Mouse (Mus musculus) myocyte (in vitro differentiated cells): Measurements from ENCODE around the gene Adsl.

ENCODE experiments used
- E2F4 ChIP-seq: IDR thresholded peaks from one replicate; pipeline ENCODE4 v1.6.1; 2011; ENCODE audit warnings: mild to moderate bottlenecking, control low read depth, moderate library complexity; ENCODE audit not compliant: insufficient read depth
- MAX ChIP-seq: IDR thresholded peaks from one replicate; pipeline ENCODE4 v1.6.1; 2011; ENCODE audit warnings: low read depth, mild to moderate bottlenecking, control low read depth
- POLR2A ChIP-seq: IDR thresholded peaks from one replicate; pipeline ENCODE4 v1.6.1; 2011; ENCODE audit warnings: low read depth, mild to moderate bottlenecking, control low read depth, moderate library complexity; ENCODE audit not compliant: insufficient read length
- SRF ChIP-seq: IDR thresholded peaks from one replicate; pipeline ENCODE4 v1.6.1; 2011; ENCODE audit warnings: low read depth; ENCODE audit not compliant: control insufficient read depth, insufficient read length
- USF1 ChIP-seq: IDR thresholded peaks from one replicate; pipeline ENCODE4 v1.6.1; 2011; ENCODE audit warnings: low read depth, mild to moderate bottlenecking, control low read depth, moderate library complexity

DNA sequence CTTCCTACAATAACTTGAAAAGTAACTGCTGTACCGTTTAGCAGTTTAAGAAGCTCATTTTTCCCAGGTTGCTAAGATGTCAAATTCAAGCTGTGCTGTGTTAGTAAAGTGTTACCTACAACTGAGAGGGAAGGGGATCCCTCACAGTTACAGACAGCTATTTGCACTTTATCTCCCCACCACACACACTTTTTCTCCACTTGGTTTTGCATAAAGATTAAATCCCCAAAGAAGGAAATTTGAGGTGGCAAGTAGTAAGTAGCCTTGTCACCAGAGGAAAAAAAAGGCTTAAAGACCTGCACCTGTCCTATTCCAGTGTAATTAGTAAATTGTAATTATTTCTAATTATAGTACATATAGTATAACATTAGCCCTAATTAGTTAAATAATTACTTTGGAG is 48.8 kb downstream of the Adsl start:
- TF ChIP-seq POLR2A (no peak), SRF (no peak), USF1 (no peak), MAX (no peak), E2F4 (no peak)
